Mouse (Mus musculus) right cerebral cortex, postnatal 36 days (tissue): ENCODE measurements around the gene Zfp3.

Source experiments
- DNase-seq, 2 experiments: peaks; one replicate each; pipeline ENCODE4 v3.0.0; 2022; ENCODE audit warnings: low spot score in 2 of 2, mixed read lengths in 1 of 2

Gene Zfp3

GRCm38 (mm10) chr11:70807630-70808029 lies 43.6 kb downstream of the Zfp3 start:
- DNase-seq, result no peak

DNA sequence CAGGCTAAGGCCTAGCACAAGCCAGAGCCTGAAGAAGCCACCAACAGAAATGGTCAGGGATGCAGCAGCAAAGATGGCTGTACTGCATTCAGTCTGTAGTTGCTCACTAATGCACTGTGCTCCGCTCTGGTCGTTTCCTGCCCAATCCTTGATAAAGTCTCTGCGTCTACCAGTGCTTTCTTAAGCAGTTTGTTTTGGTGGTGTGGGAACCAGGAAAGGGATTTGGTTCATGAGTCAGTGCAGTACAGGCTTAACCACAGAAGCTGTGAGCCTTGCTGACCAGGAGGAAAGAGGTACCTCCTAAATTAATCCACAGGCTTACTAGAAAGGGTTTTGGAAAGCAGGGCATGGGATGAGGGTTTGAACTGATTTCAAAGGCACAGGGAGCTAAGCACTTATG lies 44.1 kb downstream of the Zfp3 start:
- no peak for DNase-seq

DNA sequence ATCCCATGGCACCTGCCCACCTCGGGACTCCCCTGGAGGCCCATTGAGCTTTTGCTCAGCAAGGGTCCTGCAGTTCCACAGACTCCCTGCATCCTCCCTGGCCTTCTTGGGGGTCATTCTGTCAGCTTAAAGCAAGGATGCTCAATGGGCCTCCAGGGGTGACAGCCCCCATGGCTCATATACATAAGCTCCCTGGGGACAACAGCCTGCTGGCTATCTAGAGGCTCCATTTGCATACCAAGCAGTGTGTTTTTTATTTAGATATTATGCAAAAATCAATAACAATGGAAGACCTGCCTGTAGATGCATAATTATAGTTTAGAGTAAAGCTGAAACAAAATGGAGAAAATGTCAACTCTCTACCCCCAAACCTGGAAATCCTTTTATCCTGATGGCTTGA lies 45.0 kb downstream of the Zfp3 start:
- no peak for DNase-seq

GRCm38 (mm10) chr11:70811041-70811440 lies 47.0 kb downstream of the Zfp3 start:
- DNase-seq, result no peak

DNA sequence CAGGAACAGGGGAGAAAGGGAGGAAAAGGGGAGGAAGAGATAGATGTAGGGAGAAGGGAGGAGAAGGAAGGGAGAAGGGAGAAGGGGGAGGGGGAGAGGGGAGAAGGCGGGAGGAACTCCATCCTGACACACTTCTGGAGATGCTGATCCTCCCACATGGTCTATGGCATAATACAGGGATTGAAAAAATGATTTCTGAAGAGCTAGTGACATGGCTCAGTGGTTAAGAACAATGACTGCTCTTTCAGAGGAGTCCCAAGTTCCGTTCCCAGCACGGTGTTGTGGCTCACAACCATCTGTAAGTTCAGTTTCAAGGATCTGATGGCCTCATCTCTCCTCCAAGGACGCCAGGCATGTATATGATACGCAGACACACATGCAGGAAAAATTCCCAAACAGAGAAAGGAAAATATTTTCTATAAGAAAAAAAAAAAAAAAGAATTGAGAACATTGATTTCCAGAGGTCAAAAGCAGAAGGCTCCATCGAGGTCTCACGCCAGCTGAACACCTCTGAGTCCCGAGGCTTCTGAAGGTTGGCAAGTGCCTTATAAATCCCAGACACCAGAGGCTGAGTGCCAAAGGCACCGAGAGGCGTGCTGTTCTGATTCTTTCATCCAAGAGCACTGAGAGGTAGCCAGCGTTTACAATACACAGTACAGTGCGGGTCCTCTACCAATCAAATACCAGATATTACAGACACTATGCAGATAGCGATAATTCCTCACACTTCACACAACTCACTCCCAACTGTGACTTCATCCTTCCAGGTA lies 47.6 kb downstream of the Zfp3 start:
- DNase-seq, result no peak

GRCm38 (mm10) chr11:70812365-70812764 lies 48.4 kb downstream of the Zfp3 start, which contains the start of gene Scimp:
Gene Scimp, minus strand, starts transcription at chr11:70812586.
- no peak for DNase-seq

- no peak for DNase-seq
Measured at GRCm38 (mm10) chr11:70815071-70815470, 51.1 kb downstream of the Zfp3 start.

DNA sequence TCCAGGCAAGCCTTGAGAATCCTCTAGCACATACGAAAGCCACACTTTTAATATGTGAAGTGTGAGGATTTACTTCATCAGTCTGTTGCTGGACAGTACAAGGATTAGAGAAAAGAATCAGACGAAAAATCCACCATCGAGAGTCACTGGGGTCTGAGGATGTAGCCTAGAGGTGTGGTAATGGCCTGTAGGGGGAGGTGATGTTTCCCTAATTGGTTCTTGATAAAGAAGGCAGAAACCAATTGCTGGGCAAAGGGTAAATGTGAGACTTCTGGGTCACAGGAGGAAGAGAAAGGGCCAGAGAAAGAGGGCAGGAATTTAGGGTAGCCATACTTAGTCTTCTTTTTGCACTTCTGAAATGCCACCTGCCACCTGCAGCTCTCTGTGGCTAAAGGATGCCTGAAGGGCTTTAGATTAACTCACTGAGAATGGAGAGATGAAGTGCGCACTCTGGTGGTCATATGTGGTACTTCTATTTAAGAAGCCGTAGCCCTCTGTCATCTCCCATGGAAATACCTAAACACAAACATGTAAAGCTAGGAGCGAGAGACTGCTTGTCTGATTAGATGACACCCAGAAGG lies 51.6 kb downstream of the Zfp3 start:
- DNase-seq, result peak in 1 of 2 experiments; percentile 13

DNA sequence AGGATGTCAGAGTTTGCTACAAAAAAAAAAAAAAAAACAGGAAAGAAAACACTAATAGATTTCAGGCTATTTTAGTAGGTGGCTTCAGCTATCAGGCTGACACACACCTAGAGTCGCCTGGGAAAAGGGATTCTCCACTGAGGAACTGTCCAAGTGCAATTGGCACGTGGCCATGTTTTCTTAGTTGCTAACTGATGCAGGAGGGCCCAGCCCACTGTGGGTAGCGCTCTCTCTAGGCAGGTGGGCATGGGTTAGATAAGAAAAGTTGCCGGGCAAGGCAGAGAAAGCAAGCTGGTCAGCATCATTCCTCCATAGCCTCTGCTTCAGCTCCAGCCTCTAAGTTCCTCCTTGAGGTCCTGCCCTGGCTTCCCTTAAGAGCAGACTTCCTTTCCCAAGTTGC lies 52.8 kb downstream of the Zfp3 start:
- no peak for DNase-seq

DNA sequence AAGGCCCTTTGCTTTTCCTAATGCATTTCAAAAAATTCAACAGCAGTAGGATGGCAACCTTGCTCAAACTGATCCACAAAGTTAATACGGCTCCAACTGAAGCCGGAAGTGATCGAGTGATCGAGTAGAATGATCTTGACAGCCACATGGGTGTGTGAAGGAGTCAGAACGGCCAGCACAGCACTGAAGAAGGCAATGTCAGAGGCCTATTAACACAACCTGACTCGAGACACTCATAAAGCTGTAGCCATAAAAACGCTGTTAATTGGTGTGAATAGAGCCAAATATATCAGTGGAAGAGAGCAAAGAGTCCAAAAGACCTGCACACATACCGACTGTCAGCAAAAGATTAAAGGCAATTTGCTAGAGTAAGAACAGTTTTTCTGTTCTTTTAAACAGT lies 56.1 kb downstream of the Zfp3 start:
- DNase-seq, result no peak

DNA sequence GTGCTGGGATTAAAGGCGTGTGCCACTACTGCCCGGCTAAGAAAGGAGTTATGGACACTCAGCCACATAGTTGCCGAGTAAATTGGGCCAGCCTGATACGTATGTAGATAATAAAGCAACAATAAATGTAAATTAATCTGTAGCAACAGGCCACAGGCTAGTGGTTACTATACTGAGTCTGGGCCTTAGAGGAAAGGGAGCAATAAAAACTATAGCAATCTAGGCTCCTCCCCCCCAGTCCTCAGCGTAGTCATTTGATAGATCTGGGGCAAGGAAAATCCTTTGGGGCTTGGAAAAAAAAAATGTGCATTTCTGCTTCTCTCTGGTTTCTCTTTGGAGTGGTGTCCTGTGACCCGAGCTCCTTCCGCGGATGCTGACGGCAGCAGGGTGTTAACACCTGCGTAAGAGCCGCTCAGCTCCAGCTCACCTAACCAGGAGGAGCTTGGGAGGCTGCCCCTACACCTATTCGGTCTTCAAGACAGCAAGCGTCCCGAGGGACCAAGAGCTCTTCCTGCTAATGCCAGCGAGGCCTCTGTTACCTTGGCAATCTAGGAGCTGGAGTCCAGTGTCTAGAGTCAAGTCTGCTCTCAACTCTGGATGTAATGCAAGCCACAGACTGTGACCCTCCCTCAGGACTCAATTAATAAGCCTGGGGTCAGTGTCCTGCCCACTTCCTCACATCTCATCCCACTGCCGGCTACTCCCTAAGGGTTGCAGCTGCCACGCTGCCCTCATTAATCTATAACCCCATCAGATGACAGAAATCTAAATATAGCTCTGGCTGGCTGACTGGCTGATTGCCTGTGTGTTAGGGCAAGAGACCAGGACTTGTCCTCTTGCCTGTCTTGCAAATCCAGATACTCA lies 58.0 kb downstream of the Zfp3 start:
- no peak for DNase-seq
